Mouse (Mus musculus): ENCODE measurements around the gene Kif20b. TPM values are rescaled to one million over a fixed set of nuclear protein-coding genes. Genes with fewer than 3 reads are reported as not detected.
A peak's percentile ranks its signal among the peaks of the same experiment; 100 is the strongest.

Kif20b gene
- polyA plus RNA-seq, 1 experiment from 2014 or later: 16.9 TPM

- Histone ChIP-seq H3K4me2 (replicated peaks; ENCODE audit: low read depth) (no peak overlapping the region), H3K36me3 (ENCODE audit: control insufficient read depth, insufficient read depth) (no peaks in the 10 kb centered on the region), H3K9me3 (ENCODE audit: control insufficient read depth) (no peaks in the 10 kb centered on the region; the same call in 1 of the 2 replicates), H3K27me3 (replicated peaks; ENCODE audit: control insufficient read depth, insufficient read depth, low read length) (no peaks in the 10 kb centered on the region), H3K27ac (ENCODE audit: low read depth, low read length) (no peak overlapping the region), H3K4me1 (replicated peaks; ENCODE audit: control insufficient read depth, insufficient read depth, low read length) (no peaks in the 10 kb centered on the region), H3K9ac (ENCODE audit: low read depth, low read length) (no peak overlapping the region), H3K4me3 (ENCODE audit: low read depth, low read length) (no peak overlapping the region)
- TF ChIP-seq CTCF (IDR thresholded peaks at IDR 0.05; ENCODE audit: low read depth): no peak
- no peak for ATAC-seq
- 97% methylated on average over 7 of the region's 7 CpGs for WGBS
Observed at GRCm38 (mm10) chr19:34905424-34905823, 16.7 kb upstream of the Kif20b start.

DNA sequence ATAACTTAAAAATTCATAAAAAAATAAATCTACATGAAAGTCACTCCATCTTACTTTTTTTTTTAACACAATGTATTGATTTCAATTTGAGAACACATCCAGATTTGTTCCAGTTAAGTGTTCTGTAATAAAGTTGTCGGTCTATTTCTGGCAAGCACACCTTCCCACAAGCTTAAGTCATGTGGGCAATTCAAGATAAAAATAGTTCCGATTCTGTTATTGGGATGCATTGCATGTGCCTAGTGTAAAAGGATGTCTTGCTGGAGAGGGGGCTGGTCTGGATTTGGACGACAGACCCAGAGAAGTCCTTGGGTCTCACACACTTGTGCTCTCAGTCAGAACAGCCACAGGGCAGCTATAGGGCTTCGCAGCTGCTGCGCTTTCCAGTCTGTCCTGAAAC is 15.4 kb upstream of the Kif20b start:
- Histone ChIP-seq H3K9me3 (ENCODE audit: control insufficient read depth) (no peaks in the 10 kb centered on the region; the same call in 1 of the 2 replicates), H3K4me3 (ENCODE audit: low read depth, low read length) (no peak overlapping the region), H3K4me2 (replicated peaks; ENCODE audit: low read depth) (no peak overlapping the region), H3K36me3 (ENCODE audit: control insufficient read depth, insufficient read depth) (no peaks in the 10 kb centered on the region), H3K9ac (ENCODE audit: low read depth, low read length) (no peak overlapping the region), H3K4me1 (replicated peaks; ENCODE audit: control insufficient read depth, insufficient read depth, low read length) (no peaks in the 10 kb centered on the region), H3K27ac (ENCODE audit: low read depth, low read length) (no peak overlapping the region), H3K27me3 (replicated peaks; ENCODE audit: control insufficient read depth, insufficient read depth, low read length) (no peaks in the 10 kb centered on the region)
- 77% methylated on average over 5 of the region's 5 CpGs for WGBS
- TF ChIP-seq CTCF (IDR thresholded peaks at IDR 0.05; ENCODE audit: low read depth): no peak
- ATAC-seq: no peak

DNA sequence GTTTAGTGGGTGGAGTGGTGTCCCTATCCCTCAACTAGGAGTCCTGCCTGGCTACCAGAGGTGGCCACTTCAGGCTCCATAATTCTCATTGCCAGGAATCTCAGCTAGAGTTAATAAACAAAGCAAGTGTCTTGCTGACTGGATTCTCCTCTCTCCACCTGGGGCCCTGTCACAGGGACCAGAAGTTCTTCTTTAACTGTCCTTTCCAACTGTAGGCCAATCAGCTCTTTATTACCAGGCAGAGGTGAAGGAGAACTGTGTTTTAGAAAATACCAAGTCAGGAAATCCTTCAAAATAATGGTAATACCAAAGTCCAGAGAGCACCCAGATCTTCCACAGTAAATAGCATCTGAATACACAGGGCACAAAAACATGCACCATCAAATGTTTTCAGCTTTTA is 9.8 kb upstream of the Kif20b start:
- no peak overlapping the region for H3K27ac ChIP-seq (ENCODE audit: low read depth, low read length)
- H3K4me3 ChIP-seq (ENCODE audit: low read depth, low read length): no peak overlapping the region
- H3K4me1 ChIP-seq (replicated peaks; ENCODE audit: control insufficient read depth, insufficient read depth, low read length): no peaks in the 10 kb centered on the region
- H3K9me3 ChIP-seq (ENCODE audit: control insufficient read depth): no peaks in the 10 kb centered on the region
- no peaks in the 10 kb centered on the region for H3K36me3 ChIP-seq (ENCODE audit: control insufficient read depth, insufficient read depth)
- no peaks in the 10 kb centered on the region for H3K27me3 ChIP-seq (replicated peaks; ENCODE audit: control insufficient read depth, insufficient read depth, low read length)
- ATAC-seq: no peak
- H3K9ac ChIP-seq (ENCODE audit: low read depth, low read length): no peak overlapping the region
- H3K4me2 ChIP-seq (replicated peaks; ENCODE audit: low read depth): no peak overlapping the region
- no peak for TF ChIP-seq CTCF (IDR thresholded peaks at IDR 0.05; ENCODE audit: low read depth)

- 95% methylated on average over 4 of the region's 4 CpGs for WGBS
- no peak overlapping the region for H3K9ac ChIP-seq (ENCODE audit: low read depth, low read length)
- H3K9me3 ChIP-seq (ENCODE audit: control insufficient read depth): no peaks in the 10 kb centered on the region
- peaks cover 5% of the 10 kb centered on the region; the same call in 1 of the 2 replicates for H3K36me3 ChIP-seq (ENCODE audit: control insufficient read depth, insufficient read depth)
- ATAC-seq: no peak
- H3K4me2 ChIP-seq (replicated peaks; ENCODE audit: low read depth): no peak overlapping the region
- H3K4me1 ChIP-seq (replicated peaks; ENCODE audit: control insufficient read depth, insufficient read depth, low read length): no peaks in the 10 kb centered on the region
- TF ChIP-seq CTCF (IDR thresholded peaks at IDR 0.05; ENCODE audit: low read depth): no peak
- H3K4me3 ChIP-seq (ENCODE audit: low read depth, low read length): no peak overlapping the region
- no peak overlapping the region for H3K27ac ChIP-seq (ENCODE audit: low read depth, low read length)
- H3K27me3 ChIP-seq (replicated peaks; ENCODE audit: control insufficient read depth, insufficient read depth, low read length): no peaks in the 10 kb centered on the region
Observed at GRCm38 (mm10) chr19:34920066-34920465, 2.1 kb upstream of the Kif20b start.

GRCm38 (mm10) chr19:34920531-34920930 is 1.6 kb upstream of the Kif20b start:
- no peak overlapping the region for H3K4me2 ChIP-seq (replicated peaks; ENCODE audit: low read depth)
- no peaks in the 10 kb centered on the region for H3K27me3 ChIP-seq (replicated peaks; ENCODE audit: control insufficient read depth, insufficient read depth, low read length)
- TF ChIP-seq CTCF (IDR thresholded peaks at IDR 0.05; ENCODE audit: low read depth): no peak
- WGBS: 75% methylated on average over 3 of the region's 3 CpGs
- no peak overlapping the region for H3K27ac ChIP-seq (ENCODE audit: low read depth, low read length)
- ATAC-seq: no peak
- no peak overlapping the region for H3K9ac ChIP-seq (ENCODE audit: low read depth, low read length)
- H3K4me3 ChIP-seq (ENCODE audit: low read depth, low read length): no peak overlapping the region
- H3K9me3 ChIP-seq (ENCODE audit: control insufficient read depth): no peaks in the 10 kb centered on the region
- H3K36me3 ChIP-seq (ENCODE audit: control insufficient read depth, insufficient read depth): peaks cover 6% of the 10 kb centered on the region; the same call in 1 of the 2 replicates
- no peaks in the 10 kb centered on the region for H3K4me1 ChIP-seq (replicated peaks; ENCODE audit: control insufficient read depth, insufficient read depth, low read length)

GRCm38 (mm10) chr19:34921253-34921651 is 909 bp upstream of the Kif20b start:
- 0 out of 2 replicates have a peak overlapping the region, but pooled peaks have one; percentile 35 for H3K27ac ChIP-seq (ENCODE audit: low read depth, low read length)
- peak overlapping the region; percentile 69 for H3K4me3 ChIP-seq (ENCODE audit: low read depth, low read length)
- 24% methylated on average over 7 of the region's 7 CpGs for WGBS
- peak overlapping the region; percentile 81 for H3K4me2 ChIP-seq (replicated peaks; ENCODE audit: low read depth)
- peaks cover 6% of the 10 kb centered on the region; the same call in 1 of the 2 replicates for H3K36me3 ChIP-seq (ENCODE audit: control insufficient read depth, insufficient read depth)
- H3K9ac ChIP-seq (ENCODE audit: low read depth, low read length): no peak overlapping the region
- no peaks in the 10 kb centered on the region for H3K4me1 ChIP-seq (replicated peaks; ENCODE audit: control insufficient read depth, insufficient read depth, low read length)
- H3K9me3 ChIP-seq (ENCODE audit: control insufficient read depth): no peaks in the 10 kb centered on the region
- H3K27me3 ChIP-seq (replicated peaks; ENCODE audit: control insufficient read depth, insufficient read depth, low read length): no peaks in the 10 kb centered on the region
- ATAC-seq: no peak
- peak; percentile 51 for TF ChIP-seq CTCF (IDR thresholded peaks at IDR 0.05; ENCODE audit: low read depth)

DNA sequence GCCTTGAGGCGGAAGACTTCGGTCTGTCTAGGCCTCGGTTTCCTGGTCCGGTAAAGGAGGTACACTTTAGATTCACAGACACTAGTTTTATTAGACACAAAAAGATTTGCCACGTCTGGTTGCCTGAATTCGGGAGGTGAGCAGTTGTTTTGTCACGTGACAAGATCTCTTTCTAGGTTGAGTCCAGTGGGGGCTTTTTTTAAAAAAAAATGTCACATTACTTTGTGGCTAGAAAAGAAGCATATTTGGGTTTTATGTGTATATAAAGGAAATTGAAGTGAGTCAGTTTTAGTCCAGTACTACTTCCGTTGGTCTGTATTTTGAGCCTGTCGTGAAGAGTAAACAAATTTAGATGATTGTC is 422 bp downstream of the Kif20b start:
- ATAC-seq: no peak
- Histone ChIP-seq H3K4me3 (ENCODE audit: low read depth, low read length) (peak overlapping the region; percentile 69), H3K27ac (ENCODE audit: low read depth, low read length) (no peak overlapping the region), H3K27me3 (replicated peaks; ENCODE audit: control insufficient read depth, insufficient read depth, low read length) (no peaks in the 10 kb centered on the region), H3K4me2 (replicated peaks; ENCODE audit: low read depth) (peak overlapping the region; percentile 81), H3K36me3 (ENCODE audit: control insufficient read depth, insufficient read depth) (peaks cover 6% of the 10 kb centered on the region; the same call in 1 of the 2 replicates), H3K9me3 (ENCODE audit: control insufficient read depth) (no peaks in the 10 kb centered on the region), H3K9ac (ENCODE audit: low read depth, low read length) (peak overlapping the region; percentile 5; the same call in 1 of the 2 replicates), H3K4me1 (replicated peaks; ENCODE audit: control insufficient read depth, insufficient read depth, low read length) (no peaks in the 10 kb centered on the region)
- 0% methylated on average over 9 of the region's 9 CpGs for WGBS
- TF ChIP-seq CTCF (IDR thresholded peaks at IDR 0.05; ENCODE audit: low read depth): no peak

All from intestine, postnatal 0 days (tissue).